Mouse (Mus musculus): ENCODE data around the gene Dpp7.

Gene Dpp7

DNA sequence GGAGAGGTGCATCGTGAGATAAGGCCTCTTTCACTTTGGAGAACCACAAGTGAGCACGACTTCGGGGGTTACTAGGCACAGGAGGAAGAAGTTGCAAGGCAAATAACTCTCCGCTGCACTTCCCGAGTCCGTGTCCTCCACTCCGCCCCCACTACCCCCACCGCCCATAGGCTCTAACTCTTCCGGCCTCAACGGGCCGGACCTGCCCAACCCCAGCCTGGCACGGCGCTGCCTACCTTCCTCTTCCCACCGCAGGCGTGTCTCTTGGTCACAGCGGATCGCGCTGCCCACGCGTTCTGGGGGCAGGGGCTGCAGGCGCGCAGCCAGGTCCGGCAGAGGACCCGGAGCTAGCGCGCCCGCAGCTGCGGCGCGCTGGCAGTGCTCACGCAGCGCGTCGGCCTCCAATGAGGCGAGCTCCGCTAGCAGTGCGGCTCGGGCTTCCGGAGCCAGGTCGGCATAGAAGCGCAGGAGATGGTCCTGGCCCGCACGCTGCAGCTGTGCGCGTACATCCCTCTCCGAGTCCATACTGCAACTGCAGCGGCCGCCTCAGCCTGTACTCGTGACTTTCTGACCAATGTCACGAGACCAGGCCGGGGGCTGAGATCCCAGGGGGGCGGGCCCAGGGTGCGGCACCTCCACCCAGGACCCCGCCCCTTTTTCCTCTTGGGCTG lies 9.1 kb upstream of the Dpp7 start, which contains the start of gene Uap1l1:
TSS of gene Uap1l1 (minus strand) at position 592 of the 671 bp plus-strand sequence.
- DNase-seq (ENCODE audit: low spot score), result peak; percentile 49

DNA sequence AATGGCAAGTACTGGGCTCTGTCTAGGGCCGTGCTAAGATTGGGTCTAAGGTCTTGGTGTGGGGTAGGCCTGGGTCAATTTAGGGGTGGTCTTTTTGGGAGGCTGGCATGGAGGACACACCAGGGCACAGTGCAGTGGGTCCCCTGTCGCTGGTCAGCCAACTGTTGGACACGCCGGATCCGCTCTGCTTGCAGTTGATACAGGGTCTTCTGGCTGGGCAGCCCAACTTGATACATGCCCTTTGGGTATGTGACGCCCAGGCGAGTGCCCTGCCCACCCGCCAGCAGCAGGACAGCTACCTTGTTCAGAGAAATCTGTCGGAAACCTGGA lies 8.6 kb upstream of the Dpp7 start:
- no peak for DNase-seq (ENCODE audit: low spot score)

DNA sequence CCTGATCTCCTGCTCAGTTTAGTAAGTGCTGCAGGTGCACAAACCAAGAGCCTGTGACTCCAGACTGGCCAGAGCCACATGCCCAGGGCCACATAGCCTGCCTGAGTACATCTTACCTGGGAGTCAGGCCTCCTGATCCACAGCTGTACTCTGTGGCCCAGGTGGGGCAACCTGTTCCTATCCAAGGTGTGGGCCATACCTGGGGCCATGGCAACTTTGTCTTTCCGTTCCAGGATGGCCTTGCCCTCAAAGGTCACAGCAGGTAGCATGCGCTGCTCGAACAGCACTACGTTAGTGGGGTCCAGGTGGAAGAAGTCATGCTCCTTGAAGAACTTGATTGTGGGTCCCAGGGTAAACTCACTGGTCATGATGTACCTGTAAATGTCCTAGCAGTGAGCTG lies 8.2 kb upstream of the Dpp7 start:
- no peak for DNase-seq (ENCODE audit: low spot score)

DNA sequence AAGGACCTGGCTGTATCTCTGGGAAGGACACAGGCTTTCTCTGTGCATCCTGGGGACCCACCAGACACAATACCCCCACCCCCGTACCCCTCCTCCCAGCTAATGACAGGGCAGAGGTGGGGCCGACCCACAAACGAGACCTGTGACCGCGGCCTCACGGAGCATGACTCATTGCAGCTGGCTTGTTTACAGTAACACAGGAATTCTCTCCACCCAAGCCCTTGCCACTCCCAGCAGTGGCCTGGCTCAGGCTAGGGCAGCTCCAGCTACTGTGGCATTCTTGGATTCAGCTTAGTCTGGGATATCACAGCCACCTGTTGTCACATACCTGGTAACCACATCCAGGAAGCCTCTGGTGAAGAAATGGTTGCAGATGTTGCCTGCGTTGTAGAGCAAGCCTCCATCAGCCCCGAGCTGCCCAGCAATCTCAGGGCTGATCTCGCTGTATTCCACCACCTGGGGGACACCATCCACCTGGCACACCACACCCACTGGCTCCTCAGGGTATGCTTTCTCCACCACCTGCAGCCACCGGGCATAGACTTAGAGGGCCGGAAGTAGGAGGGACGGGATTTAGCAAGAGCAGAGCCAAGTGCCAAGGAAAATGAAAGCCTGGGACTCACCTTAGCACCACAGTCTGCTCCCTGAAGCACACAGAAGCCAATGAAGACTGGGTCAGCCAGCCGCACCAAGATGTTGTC lies 7.5 kb upstream of the Dpp7 start:
- DNase-seq (ENCODE audit: low spot score), result no peak

DNA sequence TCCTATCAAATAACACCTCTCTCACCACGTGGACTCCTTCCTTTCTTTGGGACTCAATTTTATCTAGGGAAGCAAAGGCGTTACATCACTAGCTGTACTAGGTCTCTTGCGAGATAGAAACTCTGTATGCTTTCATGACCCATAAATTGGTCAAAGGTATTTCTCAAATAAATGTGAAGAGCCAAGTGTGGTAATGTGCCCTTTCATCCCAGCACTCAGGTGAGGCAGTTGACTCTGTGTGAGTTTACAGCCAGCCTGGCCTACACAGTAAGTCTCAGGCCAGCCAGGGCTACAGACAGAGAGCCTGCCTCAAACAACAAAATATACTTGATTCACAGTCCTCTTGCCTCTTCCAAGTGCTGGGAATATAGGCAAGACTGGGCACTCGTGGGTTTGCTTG lies 3.7 kb upstream of the Dpp7 start:
- DNase-seq (ENCODE audit: low spot score), result no peak

DNA sequence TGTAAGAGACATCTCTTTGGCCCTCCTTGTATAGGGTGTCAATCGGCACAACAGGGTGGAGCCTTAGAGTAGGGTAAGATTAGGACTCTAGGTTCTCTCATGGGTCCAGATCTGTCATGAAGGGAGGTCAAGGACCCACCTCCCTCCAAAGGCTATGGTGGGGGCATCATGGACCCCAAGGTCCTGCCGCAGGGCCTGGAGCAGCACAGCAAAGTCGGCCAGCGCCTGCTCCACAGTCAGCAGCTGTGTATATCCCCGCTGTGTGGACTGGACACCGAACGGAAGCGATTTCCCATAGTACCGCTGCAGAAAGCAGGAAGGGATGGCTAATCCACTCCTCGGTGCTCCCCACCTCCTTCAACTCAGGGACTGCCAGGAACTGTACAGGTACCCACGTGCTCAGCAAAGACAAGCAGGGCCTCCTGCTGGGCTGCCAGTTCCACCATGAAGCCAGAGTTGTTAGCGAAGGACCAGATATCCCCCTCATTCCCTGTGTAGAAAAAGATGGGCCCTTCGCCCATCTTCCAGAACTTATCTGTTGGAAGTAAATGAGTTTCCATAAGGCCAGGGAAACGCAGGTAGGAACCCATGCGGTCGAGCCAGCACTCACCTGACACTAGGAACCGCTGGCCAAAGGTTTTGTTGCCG lies 616 bp downstream of the Dpp7 start:
- DNase-seq (ENCODE audit: low spot score), result no peak

DNA sequence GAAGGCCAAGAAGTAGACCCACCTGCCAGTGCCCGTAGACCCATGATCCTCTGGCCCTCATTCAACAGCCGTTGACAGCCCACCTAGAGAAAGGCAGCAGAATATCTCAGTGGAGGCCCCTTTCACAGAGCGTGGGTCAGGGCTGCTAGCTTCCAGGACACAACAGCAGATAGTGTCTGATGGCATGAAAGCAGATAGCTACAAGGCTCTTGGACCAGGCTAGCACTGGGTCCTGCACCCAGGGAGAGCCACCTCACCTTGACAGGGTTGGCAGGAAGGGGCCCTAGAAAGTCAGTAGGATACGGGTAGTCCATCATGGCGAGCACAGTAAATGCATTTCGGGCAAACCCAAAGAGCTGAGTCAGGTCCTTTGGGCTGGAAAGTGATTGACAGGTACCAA lies 1.9 kb downstream of the Dpp7 start:
- DNase-seq (ENCODE audit: low spot score), result no peak

DNA sequence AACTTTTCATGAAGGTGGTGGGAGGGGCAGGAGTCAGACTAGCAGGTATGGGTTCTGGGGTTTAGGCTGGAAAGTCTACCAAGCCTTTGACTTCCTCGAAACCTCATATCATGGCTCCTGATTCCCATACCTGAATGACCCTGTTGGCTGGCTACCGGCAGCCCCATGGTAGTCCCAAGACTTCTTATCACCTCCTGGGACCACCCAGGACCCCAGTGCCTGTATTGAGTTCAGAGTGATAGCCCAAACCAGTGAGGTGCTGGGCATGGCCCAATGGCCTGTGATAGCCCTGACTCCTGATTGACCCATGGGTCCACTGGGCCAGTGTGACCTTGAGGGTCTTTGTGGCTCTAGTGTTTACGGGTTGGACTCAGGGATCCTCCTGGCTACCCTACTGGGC lies 5.5 kb downstream of the Dpp7 start:
- DNase-seq (ENCODE audit: low spot score), result no peak

DNA sequence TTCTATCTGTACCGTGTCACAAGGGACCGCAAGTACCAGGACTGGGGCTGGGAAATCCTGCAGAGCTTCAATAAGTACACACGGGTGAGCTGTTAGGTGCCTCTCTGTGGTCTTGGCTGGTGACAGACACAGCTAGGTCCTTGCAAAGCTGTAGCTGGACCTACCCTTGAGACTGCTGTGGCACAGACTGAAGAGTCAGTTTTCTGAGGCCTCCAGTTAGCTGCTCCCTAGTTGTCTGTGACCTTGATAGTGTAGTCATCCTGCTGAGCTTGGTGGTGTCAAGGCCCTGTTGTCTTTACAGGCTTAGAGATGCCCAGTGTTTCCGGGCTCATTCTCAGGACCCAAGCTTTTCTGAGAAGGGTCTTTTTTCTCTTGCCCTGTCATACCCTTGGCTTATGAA lies 6.7 kb downstream of the Dpp7 start:
- no peak for DNase-seq (ENCODE audit: low spot score)

DNA sequence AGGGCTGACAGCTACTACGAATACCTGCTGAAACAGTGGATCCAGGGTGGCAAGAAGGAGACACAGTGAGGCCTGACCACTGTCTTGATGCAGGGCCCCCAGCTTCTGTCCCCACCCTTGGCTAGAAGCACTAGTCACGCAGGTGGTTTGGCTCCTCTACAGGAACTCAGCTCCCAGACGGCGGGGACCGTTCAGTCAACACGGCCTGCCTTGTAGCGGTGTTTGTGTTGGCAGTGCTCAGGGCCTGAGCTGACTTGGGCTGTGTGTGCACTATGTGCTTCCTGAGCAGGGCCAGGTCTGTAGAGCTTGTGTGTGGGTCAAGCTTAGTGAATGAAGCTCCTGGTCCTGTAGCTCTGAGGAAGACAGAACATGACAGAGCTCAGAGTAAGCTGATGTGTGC lies 8.0 kb downstream of the Dpp7 start:
- DNase-seq (ENCODE audit: low spot score), result no peak

DNA sequence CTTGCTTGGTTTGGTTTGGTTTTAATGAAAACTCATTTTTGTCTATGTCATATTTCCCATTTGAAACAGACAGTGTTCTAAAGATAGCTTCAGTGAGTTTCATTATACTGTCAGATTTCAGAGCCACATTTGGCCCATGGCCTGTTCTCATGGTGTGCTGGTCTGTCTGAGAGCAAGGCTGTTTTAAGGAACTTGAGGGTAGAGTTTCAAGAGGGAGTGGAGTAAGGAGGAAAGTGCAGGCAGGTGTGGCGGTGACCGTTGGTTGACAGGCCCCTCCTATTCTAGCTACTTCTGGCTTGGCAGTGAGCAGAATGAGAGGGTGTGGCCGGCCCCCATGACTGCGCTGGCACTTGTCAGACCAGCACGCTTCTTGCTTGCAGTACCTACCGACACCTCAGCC lies 17.9 kb downstream of the Dpp7 start:
- no peak for DNase-seq (ENCODE audit: low spot score)

DNA sequence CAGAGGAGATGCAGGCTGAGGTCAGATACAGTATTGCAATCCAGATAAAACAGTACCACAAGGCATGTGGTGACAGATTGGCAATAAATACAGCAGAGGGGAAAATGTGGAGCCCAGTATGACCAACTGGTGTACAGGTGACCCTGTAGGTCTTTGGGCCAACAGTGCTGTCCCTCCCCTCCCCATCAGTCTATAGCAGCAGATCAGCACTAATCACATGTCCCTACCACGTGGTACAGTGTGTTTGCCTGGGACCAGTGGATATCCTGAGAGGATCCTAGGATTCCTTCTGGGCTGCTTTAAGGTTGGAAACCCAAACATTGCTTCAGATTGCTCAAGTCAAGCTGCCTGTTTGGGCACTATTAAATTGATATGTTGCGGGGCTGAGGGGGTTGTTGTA lies 22.6 kb downstream of the Dpp7 start:
- no peak for DNase-seq (ENCODE audit: low spot score)

DNA sequence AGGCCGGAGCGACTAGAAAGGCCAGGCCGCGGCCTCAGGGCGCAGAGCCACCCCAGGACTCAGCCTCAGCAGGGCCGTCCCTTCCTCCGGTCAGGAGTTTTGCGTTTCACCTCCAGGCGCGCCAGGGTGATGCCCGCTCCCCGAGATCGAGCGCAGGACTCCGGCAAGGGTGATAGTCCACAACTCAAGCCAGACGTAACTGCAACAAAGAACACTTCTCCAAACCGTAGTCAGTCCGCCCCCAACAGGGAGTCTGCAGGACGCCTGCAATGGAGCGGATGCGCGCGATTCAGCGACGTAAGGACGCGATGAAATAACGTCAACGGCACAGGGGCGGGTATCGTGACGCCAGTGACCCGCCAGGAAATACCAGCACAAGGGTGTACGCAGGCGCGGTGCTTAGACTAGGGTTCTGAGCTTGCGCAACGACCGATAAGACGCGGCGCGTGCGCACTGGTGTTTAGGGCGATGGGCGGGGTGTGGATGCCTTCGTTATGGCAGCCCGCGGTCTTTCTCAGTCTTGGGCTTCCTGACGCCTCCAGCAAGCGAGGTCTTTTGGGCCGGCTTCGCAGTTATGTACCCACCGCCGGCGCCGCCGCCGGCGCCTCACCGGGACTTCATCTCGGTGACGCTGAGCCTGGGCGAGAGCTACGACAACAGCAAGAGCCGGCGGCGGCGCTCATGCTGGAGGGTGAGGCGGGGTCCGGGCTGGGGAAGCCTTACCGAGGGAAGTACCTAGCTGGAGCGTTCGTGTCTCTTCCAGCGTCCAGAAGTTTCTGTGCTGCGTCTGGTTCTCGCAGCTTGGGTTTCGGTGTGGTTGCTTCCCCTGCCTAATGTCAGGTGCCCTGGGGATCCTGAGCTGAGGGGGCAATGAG lies 23.6 kb downstream of the Dpp7 start, which contains the start of gene Man1b1:
TSS of gene Man1b1 (plus strand) at position 53 of the 875 bp plus-strand sequence.
- peak; percentile 100 for DNase-seq (ENCODE audit: low spot score)

DNA sequence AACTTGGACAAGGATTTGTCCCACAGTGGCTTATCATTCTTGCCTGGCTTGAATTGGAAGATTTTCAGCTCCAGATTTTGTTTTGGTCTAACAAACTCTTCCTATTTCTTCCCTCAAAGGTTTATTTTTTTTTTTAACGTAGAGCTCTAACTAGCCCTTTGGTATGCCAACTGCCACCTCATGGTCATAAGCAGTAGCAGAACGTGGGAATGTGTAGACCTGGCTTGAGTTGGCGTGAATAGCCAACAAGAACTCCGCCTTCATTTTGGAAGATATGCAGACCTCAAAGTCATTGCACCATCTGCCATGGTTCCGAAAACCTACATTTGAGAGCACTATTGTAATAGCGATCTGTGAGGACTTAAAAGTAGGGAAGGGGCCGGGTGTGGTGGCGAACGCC lies 24.7 kb downstream of the Dpp7 start:
- no peak for DNase-seq (ENCODE audit: low spot score)

DNA sequence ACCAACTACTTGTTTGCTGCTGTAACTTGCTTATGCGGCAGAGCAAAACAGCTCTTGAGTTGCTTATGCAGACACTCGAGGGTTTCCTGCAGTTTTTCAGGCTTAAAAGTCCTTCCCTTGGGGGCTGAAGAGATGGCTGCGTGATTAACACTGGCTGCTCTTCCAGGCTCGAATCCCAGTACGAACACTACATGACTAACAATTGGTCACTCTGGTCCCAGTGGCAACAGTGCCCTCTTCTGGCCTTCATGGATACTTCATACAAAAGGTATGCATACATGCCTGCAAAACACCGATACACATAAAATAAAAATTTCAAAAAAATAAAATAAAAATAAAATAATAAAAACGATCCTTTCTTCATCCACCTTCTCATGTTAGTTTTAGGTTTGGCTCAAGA lies 27.7 kb downstream of the Dpp7 start:
- no peak for DNase-seq (ENCODE audit: low spot score)

DNA sequence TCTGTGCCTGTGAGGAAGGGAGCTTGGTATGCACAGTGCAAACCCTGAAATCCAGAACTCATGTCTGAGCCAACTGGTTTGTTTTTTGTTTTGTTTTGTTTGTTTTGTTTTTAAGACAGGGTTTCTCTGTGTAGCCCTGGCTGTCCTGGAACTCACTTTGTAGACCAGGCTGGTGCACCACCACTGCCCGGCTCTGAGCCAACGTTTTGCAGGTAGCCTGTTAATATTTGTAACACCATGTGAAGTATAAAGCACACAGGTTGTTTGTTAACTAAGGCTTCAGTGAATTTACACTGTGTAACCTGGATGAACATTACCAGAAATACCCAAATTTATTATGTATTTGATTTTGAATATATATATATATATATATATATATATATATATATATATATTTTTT lies 30.1 kb downstream of the Dpp7 start:
- DNase-seq (ENCODE audit: low spot score), result no peak

DNA sequence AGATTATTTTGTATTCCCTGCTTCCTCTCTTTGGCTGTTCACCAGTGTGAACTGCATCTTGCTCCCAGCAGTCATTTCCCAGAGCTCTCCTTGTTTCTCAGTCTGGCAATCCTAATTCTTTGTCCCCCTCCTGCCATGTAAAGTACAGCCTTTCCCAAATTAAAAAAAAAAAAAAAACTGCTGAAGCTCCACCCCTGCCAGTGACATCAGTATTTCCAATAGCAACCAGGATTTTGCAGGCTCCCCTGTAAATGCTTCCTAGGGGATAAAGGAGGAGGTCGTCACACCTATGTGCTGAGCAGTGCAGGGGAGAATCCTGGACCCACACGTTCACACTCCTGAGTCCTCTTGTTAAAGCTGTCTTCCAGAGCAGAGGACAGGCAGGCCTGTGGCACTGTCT lies 36.1 kb downstream of the Dpp7 start:
- no peak for DNase-seq (ENCODE audit: low spot score)

DNA sequence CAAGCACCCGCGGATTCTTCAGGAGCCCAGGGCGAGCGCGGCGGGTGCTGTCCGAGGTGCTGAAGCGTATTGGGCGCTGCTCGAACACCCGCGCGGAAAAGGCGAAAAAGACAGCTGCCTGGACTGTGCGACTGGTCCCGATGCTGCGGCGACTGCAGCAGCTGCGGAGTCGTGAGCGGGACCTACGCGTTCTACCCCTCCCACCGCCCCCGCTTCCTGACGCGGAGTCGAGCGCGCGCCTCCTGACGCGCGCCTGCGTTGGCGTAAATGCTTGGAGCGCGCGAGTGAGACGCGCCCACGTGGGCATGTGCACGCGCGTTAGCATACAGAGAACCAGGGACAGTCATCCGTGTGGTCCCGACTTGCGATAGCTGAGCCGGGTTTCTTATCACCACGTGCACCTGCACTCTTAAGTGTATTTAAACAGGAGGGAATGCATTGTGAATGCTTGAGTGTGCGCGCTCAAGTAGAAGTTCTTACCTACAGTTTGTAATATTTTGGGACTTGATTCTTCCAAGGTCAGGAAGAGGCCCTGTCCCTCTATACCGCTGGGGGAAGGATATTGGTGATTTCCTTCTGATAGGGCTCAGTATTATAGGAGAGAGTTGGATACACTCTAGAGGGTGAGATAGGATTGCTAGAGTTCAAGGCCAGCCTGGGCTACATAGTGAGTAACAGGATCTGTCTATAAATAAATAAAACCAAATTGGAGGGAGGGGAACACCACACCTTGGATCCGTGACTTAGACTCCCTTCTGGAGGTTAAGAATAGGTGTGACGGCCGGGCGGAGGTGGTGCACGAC lies 37.0 kb downstream of the Dpp7 start, which contains the start of gene Grin1:
TSS of gene Grin1 (minus strand) at position 217 of the 803 bp plus-strand sequence.
- peak; percentile 17 for DNase-seq (ENCODE audit: low spot score)

DNA sequence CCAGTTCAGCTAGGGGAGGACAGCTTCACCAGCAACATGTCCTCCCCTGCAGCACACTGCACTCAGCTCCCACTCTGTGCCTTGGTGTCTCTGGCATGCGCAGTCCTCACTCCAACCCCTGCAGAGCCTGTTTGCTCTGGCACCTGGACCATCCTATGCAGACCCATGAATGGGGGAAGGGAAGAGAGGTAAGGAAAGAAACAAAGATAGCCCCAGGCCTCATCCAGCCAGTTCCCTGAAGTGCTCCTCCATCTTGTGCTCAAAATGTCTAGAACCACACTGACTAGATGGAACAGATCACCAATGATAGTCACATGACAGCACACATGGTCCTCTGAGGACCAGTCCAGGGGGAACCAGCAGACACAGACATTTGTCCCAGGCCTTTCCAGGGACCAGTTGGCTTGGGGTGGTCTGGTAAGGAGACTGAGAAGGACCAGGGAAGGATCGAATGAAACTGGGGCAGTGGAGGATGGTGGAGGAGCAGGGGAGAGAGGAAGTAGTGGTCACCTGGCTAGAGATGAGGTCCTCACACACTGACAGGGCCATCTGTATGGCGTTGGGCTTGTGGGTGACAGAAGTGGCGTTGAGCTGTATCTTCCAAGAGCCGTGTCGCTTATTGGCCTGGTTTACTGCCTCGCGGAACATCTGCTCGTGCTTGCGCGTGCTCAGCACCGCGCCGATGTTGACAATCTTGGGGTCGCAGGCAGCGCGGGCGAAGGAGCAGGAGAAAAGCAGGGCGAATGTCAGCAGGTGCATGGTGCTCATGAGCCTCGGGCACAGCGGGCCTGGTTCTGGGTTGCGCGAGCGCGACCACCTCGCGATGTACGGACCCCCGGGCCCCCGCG lies 37.8 kb downstream of the Dpp7 start:
- no peak for DNase-seq (ENCODE audit: low spot score)

DNA sequence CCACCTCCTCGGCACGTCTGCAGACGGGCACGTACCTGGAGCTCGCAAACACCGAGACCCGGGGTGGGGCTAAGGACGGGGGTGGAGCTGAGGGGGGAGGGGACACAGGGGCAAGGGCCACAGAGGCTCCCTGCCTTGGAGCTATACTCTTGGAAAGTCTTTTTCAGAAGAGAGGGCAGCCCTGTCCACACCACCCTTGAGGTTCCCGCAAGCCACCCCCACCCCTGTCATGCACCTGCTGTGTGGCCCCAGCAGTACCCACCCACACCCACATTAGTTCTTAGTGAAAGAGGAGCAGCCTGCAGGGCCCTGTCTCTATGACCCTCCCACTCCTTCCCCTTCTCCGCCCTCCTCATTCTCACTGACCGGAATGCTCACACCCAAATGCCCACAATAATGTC lies 44.7 kb downstream of the Dpp7 start:
- DNase-seq (ENCODE audit: low spot score), result no peak

DNA sequence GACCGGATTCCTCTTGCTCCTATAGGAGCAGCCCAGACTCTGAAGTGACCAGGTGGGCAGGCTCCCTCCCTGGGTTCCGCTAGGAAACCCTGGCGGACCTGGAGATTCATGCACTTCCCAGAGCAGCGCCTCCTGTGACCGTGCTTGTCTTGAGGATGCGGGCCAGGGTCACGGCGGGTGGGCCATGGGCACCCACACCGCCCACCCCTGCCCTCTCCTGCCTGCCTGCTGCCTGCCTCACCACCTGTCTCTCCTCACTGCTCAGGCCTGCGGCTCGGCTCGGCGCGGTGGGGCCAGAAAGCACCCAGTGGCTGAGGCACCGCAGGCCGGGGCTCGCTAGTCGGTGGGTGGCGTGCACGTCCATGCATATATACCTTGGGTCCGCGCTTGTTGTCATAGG lies 45.2 kb downstream of the Dpp7 start:
- no peak for DNase-seq (ENCODE audit: low spot score)

Data from spleen, adult 12 weeks (tissue).